Mouse (Mus musculus) kidney, adult 2 months (tissue): ENCODE data around the gene Crocc2. TPM values are rescaled to one million over a fixed set of nuclear protein-coding genes. Genes with fewer than 3 reads are reported as not detected.

ENCODE experiments used
- DNase-seq: peaks from one replicate; pipeline ENCODE4 v3.0.0; 2021
- H3K27ac ChIP-seq: fragments of 200-500 bp; 2 replicates; pipeline ENCODE4 v1.5.1; 2012; ENCODE audit warnings: low read depth, low read length, control low read depth, inconsistent platforms; ENCODE audit not compliant: insufficient read depth
- H3K27me3 ChIP-seq: fragments of 200-500 bp; replicated peaks from 2 replicates; pipeline ENCODE4 v1.6.1; 2012; ENCODE audit warnings: mild to moderate bottlenecking, moderate library complexity, low read length, inconsistent platforms; ENCODE audit not compliant: control insufficient read depth, insufficient read depth
- H3K36me3 ChIP-seq: fragments of 200-500 bp; 2 replicates; pipeline ENCODE4 v1.6.1; 2012; ENCODE audit warnings: mild to moderate bottlenecking, moderate library complexity, low read length, inconsistent platforms; ENCODE audit not compliant: control insufficient read depth, insufficient read depth
- H3K4me1 ChIP-seq: fragments of 200-500 bp; 2 replicates; pipeline ENCODE4 v1.6.1; 2011; ENCODE audit warnings: low read length; ENCODE audit not compliant: control insufficient read depth, insufficient read depth
- H3K4me3 ChIP-seq: fragments of 200-500 bp; 2 replicates; pipeline ENCODE4 v1.5.1; 2011; ENCODE audit warnings: mild to moderate bottlenecking, low read depth, low read length, control low read depth; ENCODE audit not compliant: insufficient read depth
- CTCF ChIP-seq: fragments of 200-500 bp; conservative IDR thresholded peaks from 2 replicates; pipeline ENCODE4 v1.5.1; 2011; ENCODE audit warnings: low read depth, mild to moderate bottlenecking, control low read depth, low read length, moderate library complexity, mixed read lengths; ENCODE audit not compliant: insufficient read depth, insufficient read length
- POLR2A ChIP-seq: fragments of 200-500 bp; IDR thresholded peaks from one replicate; pipeline ENCODE4 v1.6.1; 2011; ENCODE audit warnings: low read depth, low read length, control low read depth
- WGBS: fragments of 180-500 bp; shearing (Covaris S2); methylation state at CpG from one replicate; pipeline ENCODE4 v1.1.7; 2018; 5-methylcytosine and 5-hydroxymethylcytosine counted together
- polyA plus RNA-seq: library from polyadenylated mRNA; depleted of rRNA; stranded (reverse); fragments of >200 nt; gene quantifications from 2 replicates; pipeline ENCODE4 v1.2.3, GENCODE M21; 2012

Crocc2 gene
- polyA plus RNA-seq, 1 experiment, result 0.03 TPM

DNA sequence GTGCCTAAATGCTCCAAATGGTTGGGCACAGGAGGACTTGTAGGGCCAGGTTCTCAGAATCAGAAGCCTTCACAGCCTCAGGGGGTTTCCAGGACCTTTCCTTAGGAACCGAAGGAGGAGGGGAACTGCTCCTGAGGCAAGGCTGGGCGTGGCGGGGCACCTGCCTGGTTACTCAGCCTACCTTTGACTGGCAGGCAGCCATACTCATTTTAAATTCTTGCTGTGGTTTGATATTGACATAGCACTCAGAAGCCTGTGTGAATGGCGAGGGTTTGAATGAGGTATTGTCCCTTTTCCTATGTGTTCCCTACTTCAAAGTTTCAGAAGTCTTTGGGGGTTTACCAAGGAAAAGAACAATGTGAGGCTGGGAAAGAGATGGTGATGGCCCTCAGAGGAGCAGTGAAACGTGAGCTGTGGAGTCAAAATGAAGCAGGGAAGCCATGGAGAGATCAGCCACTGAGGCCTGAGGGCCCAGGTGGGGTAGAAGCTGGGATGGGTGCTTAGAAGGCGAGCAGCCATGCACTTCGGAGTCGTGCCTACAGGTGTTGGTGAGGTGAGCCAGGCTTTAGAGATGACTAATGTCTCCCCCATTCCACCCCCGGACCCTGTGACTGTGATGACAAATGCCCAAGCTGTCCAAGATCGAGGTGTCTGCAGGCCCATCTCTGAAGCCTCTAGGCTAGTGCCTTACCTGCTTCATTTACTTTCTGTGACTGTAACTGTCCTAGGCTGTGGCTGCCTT, 38.1 kb upstream of the Crocc2 start:
- WGBS, result 70% methylated on average over 10 of the region's 10 CpGs
- DNase-seq, result peak; percentile 35
- H3K4me3 ChIP-seq, result no peak overlapping the region

GRCm38 (mm10) chr1:93132676-93133075, 35.8 kb upstream of the Crocc2 start:
- no peak for DNase-seq
- no peaks in the 10 kb centered on the region for H3K36me3 ChIP-seq
- no peak overlapping the region for H3K4me3 ChIP-seq
- no peaks in the 10 kb centered on the region for H3K4me1 ChIP-seq
- WGBS, result 64% methylated on average over 8 of the region's 8 CpGs
- no peak for TF ChIP-seq CTCF
- no peak for TF ChIP-seq POLR2A
- no peaks in the 10 kb centered on the region for H3K27me3 ChIP-seq
- no peak overlapping the region for H3K27ac ChIP-seq

More for the DNA sequence above, 38.1 kb upstream of the Crocc2 start:
- Histone ChIP-seq H3K36me3 (no peaks in the 10 kb centered on the region), H3K4me1 (no peaks in the 10 kb centered on the region), H3K27ac (no peak overlapping the region), H3K27me3 (no peaks in the 10 kb centered on the region)
- TF ChIP-seq POLR2A (no peak), CTCF (no peak)

GRCm38 (mm10) chr1:93135036-93135526, 33.4 kb upstream of the Crocc2 start, which contains the start of gene Agxt:
TSS of gene Agxt (plus strand) at chr1:93135240.
- Histone ChIP-seq H3K27ac (no peak within 1 kb of the TSS), H3K4me3 (no peak within 1 kb of the TSS)
- 87% methylated on average over 12 of the region's 12 CpGs for WGBS

DNA sequence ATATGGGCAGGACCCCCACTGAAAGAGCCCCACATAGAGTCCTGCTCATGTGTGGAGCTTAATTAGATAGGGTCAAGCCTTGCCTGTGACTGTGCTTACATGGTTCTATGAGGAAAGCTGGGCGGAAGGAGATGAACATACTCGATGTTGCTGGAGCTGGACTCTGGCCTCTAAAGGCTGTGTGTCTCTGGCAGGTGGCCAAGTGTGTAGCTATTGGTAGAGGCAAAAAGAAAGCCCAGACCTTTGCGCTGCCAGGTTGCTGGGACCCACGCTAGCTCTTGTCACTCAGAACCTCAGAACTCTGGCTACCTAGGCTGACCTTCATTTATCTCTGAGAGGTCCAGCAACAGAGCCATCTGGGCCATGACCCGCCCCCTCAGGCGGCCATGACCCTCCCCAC, 30.0 kb upstream of the Crocc2 start:
- Histone ChIP-seq H3K4me1 (peaks cover 3% of the 10 kb centered on the region; the same call in 1 of the 2 replicates), H3K36me3 (no peaks in the 10 kb centered on the region), H3K27ac (no peak overlapping the region), H3K27me3 (no peaks in the 10 kb centered on the region), H3K4me3 (no peak overlapping the region)
- DNase-seq, result peak; percentile 83
- WGBS, result 53% methylated on average over 6 of the region's 6 CpGs
- no peak for TF ChIP-seq CTCF
- TF ChIP-seq POLR2A, result no peak

More at GRCm38 (mm10) chr1:93135036-93135526, 33.4 kb upstream of the Crocc2 start, which contains the start of gene Agxt:
- Histone ChIP-seq H3K27me3 (no peaks in the 10 kb centered on the region), H3K4me1 (peaks cover 3% of the 10 kb centered on the region; the same call in 1 of the 2 replicates), H3K36me3 (no peaks in the 10 kb centered on the region)
- no peak for DNase-seq
- no peak; the same call in 1 of the 2 replicates for TF ChIP-seq CTCF
- TF ChIP-seq POLR2A, result no peak

- Histone ChIP-seq H3K36me3 (no peaks in the 10 kb centered on the region), H3K27me3 (no peaks in the 10 kb centered on the region), H3K27ac (no peak overlapping the region), H3K4me3 (no peak overlapping the region), H3K4me1 (peaks cover 3% of the 10 kb centered on the region; the same call in 1 of the 2 replicates)
- TF ChIP-seq POLR2A, result no peak
- 80% methylated on average over 7 of the region's 7 CpGs for WGBS
- DNase-seq, result no peak
These were observed 28.8 kb upstream of the Crocc2 start for GRCm38 (mm10) chr1:93139713-93140112.

GRCm38 (mm10) chr1:93142871-93143270, 25.7 kb upstream of the Crocc2 start:
- Histone ChIP-seq H3K36me3 (no peaks in the 10 kb centered on the region), H3K27me3 (no peaks in the 10 kb centered on the region), H3K4me3 (no peak overlapping the region), H3K4me1 (peaks cover 3% of the 10 kb centered on the region; the same call in 1 of the 2 replicates), H3K27ac (no peak overlapping the region)
- TF ChIP-seq POLR2A (no peak), CTCF (no peak)
- DNase-seq, result no peak
- 73% methylated on average over 1 of the region's 1 CpGs for WGBS

DNA sequence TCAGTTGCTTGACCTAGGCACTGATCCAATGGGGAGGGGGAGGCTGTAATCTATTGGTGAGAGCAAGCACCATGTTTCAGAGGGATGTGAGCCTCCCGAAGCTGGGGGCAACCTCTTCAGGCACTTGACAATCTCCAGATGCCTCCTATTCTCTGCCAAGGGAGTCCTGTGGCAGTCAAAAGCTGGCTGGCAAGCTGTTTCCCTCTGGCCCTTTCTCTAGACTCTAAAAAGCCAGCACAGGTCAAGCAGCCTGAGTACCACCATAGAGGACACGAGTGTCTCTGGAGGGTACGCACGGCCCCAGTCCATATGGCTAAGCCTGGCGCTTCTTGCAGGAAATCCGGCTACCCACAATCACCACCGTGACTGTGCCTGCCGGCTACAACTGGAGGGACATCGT, 24.3 kb upstream of the Crocc2 start:
- Histone ChIP-seq H3K27me3 (no peaks in the 10 kb centered on the region), H3K4me1 (no peaks in the 10 kb centered on the region), H3K36me3 (no peaks in the 10 kb centered on the region), H3K27ac (no peak overlapping the region), H3K4me3 (no peak overlapping the region)
- 76% methylated on average over 9 of the region's 9 CpGs for WGBS
- TF ChIP-seq POLR2A (no peak), CTCF (no peak)
- no peak for DNase-seq
